In genomic region chr14:38920800-38921199, GRCm38 (mm10) we compare ENCODE assay signal across 13 mouse cellular contexts.
"Had no signal": no experiment of that assay in that cellular context is flagged by ENCODE, and none has a peak within 500 bp of the region (broad histone marks: within the 10 kb centered on the region; RNA-seq: fewer than 3 reads in every experiment).

No protein-coding gene starts in this region.

- H3K36me3 ChIP-seq: limb, embryonic 10.5 days; liver, embryonic 15.5 days; midbrain, embryonic 13.5 days; stomach, embryonic 15.5 days had no signal

- H3K27ac ChIP-seq: layer of hippocampus, adult 2 months; limb, embryonic 10.5 days; liver, embryonic 15.5 days; midbrain, embryonic 13.5 days; stomach, embryonic 15.5 days had no signal

- H3K27me3 ChIP-seq: liver, embryonic 15.5 days; midbrain, embryonic 13.5 days; stomach, embryonic 15.5 days had no signal

- H3K4me3 ChIP-seq: layer of hippocampus, adult 2 months; limb, embryonic 10.5 days; liver, embryonic 15.5 days; midbrain, embryonic 13.5 days; stomach, embryonic 15.5 days had no signal

- ATAC-seq: lung, postnatal 0 days; midbrain, embryonic 13.5 days had no signal

- H3K9me3 ChIP-seq: limb, embryonic 10.5 days; liver, embryonic 15.5 days; midbrain, embryonic 13.5 days; stomach, embryonic 15.5 days had no signal

- H3K4me1 ChIP-seq: limb, embryonic 10.5 days; liver, embryonic 15.5 days; midbrain, embryonic 13.5 days; stomach, embryonic 15.5 days had no signal

- DNase-seq: kidney, postnatal 10 days; kidney, postnatal 4 days; lung, adult 2 months; lung, postnatal 36 days; right cerebral cortex, postnatal 14 days; thymus, postnatal 4 days had no signal

- H3K9ac ChIP-seq: liver, embryonic 15.5 days; midbrain, embryonic 13.5 days; stomach, embryonic 15.5 days had no signal

- H3K4me2 ChIP-seq: liver, embryonic 11.5 days; liver, embryonic 15.5 days; midbrain, embryonic 13.5 days; stomach, embryonic 15.5 days had no signal
